Mouse (Mus musculus) lung, adult 2 months (tissue): ENCODE data around the gene Slc46a3.

Source experiments
- CTCF ChIP-seq: fragments of 200-500 bp; IDR thresholded peaks from 2 replicates; pipeline ENCODE4 v1.5.1; 2011; ENCODE audit warnings: mild to moderate bottlenecking, low read length, control low read depth; ENCODE audit not compliant: insufficient read depth
- POLR2A ChIP-seq: fragments of 200-500 bp; IDR thresholded peaks from 2 replicates; pipeline ENCODE4 v1.6.1; 2011; ENCODE audit warnings: low read depth, mild to moderate bottlenecking, control low read depth, low read length, borderline replicate concordance; ENCODE audit errors: extremely low read depth

DNA sequence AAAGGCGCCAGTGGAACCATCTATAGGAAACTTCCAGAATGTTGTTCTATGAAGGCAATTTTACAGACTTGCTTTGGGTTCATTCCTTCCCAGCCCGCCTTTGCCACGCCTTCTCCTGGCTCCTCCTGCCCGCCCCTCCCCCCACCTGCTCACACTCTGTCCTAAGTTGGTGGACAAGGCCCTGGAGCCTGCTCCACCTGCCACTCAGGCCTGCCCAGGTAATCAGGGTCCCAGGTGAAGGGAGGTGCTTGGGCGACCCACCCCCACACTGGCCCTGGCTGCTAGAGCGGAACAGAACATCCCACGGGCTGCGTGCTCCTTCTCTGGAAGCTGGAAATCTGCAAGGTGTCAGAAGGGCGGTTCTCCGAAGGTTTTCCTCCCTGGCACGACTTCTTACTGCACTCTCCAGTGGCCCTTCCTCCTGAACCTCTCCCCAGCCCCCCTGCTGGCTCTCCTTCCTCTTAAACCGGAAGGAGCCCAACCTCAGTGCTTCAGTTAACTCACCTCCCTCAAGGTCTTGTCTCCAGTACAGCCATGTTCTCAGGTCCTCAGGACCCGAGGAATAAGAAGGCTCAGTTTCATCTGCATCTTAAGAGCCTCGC lies 18.7 kb upstream of the Slc46a3 start:
- TF ChIP-seq CTCF (no peak), POLR2A (no peak)
